Comparison of ENCODE assay signal across 7 mouse cellular contexts in genomic region chr13:74166348-74167056, GRCm38 (mm10). TPM values are rescaled to one million over a fixed set of nuclear protein-coding genes. Genes with fewer than 3 reads are reported as not detected.
DNase-seq lines count a peak whose midpoint lies in the region; ATAC-seq lines count a peak whose summit lies in the region.

No protein-coding gene starts in this region.

- no peaks in the 10 kb centered on the region for H3K9me3 ChIP-seq in forebrain, embryonic 11.5 days (ENCODE audit: control insufficient read depth, low read length)
- peaks cover 9% of the 10 kb centered on the region for H3K9me3 ChIP-seq in megakaryocyte, embryonic 14.5 days

- WGBS in forebrain, embryonic 11.5 days, result 6% methylated on average over 19 of the region's 19 CpGs

- peak overlapping the region; percentile 74 for H3K4me2 ChIP-seq in forebrain, embryonic 11.5 days (ENCODE audit: low read depth, low read length, severe bottlenecking)

- H3K36me3 ChIP-seq in forebrain, embryonic 11.5 days (ENCODE audit: control insufficient read depth, insufficient read depth, low read length), result no peaks in the 10 kb centered on the region; the same call in 1 of the 2 replicates
- peaks cover 25% of the 10 kb centered on the region for H3K36me3 ChIP-seq in megakaryocyte, embryonic 14.5 days (replicated peaks; ENCODE audit: low read length)

- peak; percentile 68 for DNase-seq in ZHBTc4 (ENCODE audit: low read depth, low spot score)
- peak; percentile 69 for DNase-seq in c-Kit-positive CD71-positive TER-119-positive erythroid progenitor cells, embryonic 14.5 days (ENCODE audit: low spot score)
- DNase-seq in forebrain, embryonic 11.5 days (ENCODE audit: low spot score), result peak; percentile 72
- peak; percentile 60 for DNase-seq in heart, postnatal 4 days
- DNase-seq in left cerebral cortex, postnatal 25 days (ENCODE audit: low spot score in 2 of 2), result peak; percentile 21 to 43
- DNase-seq in right cerebral cortex, postnatal 36 days (ENCODE audit: low spot score in 2 of 2), result peak; percentile 22 to 26

- no peaks in the 10 kb centered on the region; the same call in 1 of the 2 replicates for H3K4me1 ChIP-seq in forebrain, embryonic 11.5 days (replicated peaks; ENCODE audit: control insufficient read depth, insufficient read depth, low read length)
- peaks cover 12% of the 10 kb centered on the region; the same call in 1 of the 2 replicates for H3K4me1 ChIP-seq in megakaryocyte, embryonic 14.5 days

- no peak overlapping the region for H3K27ac ChIP-seq in forebrain, embryonic 11.5 days (ENCODE audit: low read depth, low read length)

- no peaks in the 10 kb centered on the region for H3K27me3 ChIP-seq in forebrain, embryonic 11.5 days (ENCODE audit: control insufficient read depth, insufficient read depth, low read length)
- H3K27me3 ChIP-seq in megakaryocyte, embryonic 14.5 days (replicated peaks), result peaks cover 32% of the 10 kb centered on the region

- peak overlapping the region; percentile 41 for H3K4me3 ChIP-seq in forebrain, embryonic 11.5 days (ENCODE audit: low read depth, low read length)
- H3K4me3 ChIP-seq in megakaryocyte, embryonic 14.5 days (replicated peaks), result peak overlapping the region; percentile 88

- intact Hi-C loops in left cerebral cortex, postnatal 25 days (cut with DNase I), result loop anchor here (5.0 kb wide), 2 partner anchors 69 to 194 kb away; no protein-coding TSS in a partner anchor

- peak; percentile 85 for ATAC-seq in forebrain, embryonic 11.5 days (replicated peaks; ENCODE audit: low FRiP score)

- H3K9ac ChIP-seq in forebrain, embryonic 11.5 days (ENCODE audit: low read length), result peak overlapping the region; percentile 50

RNA-seq across cellular contexts. Expression of gene Exoc3, which starts 42.0 kb away (rescaled TPM):
- polyA plus RNA-seq in forebrain, embryonic 11.5 days (2014; fragmentation: Nextera tagmentation; extraction: Ambion mirVana), result 71.1 and 80.1 TPM in 2 replicates
- 10 to 100 TPM; 55.6 to 57.1 TPM for total RNA-seq in heart, postnatal 4 days (2021)
- total RNA-seq in left cerebral cortex, postnatal 25 days (2021), result 10 to 100 TPM; 72.5 to 74.2 TPM
- 18.1 TPM in 1 of 2 replicates, not detected in the other for polyA plus RNA-seq in megakaryocyte, embryonic 14.5 days (2012; ENCODE audit: insufficient read depth, low replicate concordance)

RNA-seq across cellular contexts. Expression of gene Slc9a3, which starts 45.2 kb away (rescaled TPM):
- not detected in 2 replicates for polyA plus RNA-seq in forebrain, embryonic 11.5 days (2014; fragmentation: Nextera tagmentation; extraction: Ambion mirVana)
- total RNA-seq in heart, postnatal 4 days (2021), result 1 to 10 TPM; 1.4 to 1.5 TPM
- 1 to 10 TPM in 1 of 2 experiments, under 1 TPM in 1; 0.98 to 1.8 TPM for total RNA-seq in left cerebral cortex, postnatal 25 days (2021)
- polyA plus RNA-seq in megakaryocyte, embryonic 14.5 days (2012; ENCODE audit: insufficient read depth, low replicate concordance), result not detected in 2 replicates
